8 mouse cellular contexts compared by ENCODE assay signal in the genomic region with DNA sequence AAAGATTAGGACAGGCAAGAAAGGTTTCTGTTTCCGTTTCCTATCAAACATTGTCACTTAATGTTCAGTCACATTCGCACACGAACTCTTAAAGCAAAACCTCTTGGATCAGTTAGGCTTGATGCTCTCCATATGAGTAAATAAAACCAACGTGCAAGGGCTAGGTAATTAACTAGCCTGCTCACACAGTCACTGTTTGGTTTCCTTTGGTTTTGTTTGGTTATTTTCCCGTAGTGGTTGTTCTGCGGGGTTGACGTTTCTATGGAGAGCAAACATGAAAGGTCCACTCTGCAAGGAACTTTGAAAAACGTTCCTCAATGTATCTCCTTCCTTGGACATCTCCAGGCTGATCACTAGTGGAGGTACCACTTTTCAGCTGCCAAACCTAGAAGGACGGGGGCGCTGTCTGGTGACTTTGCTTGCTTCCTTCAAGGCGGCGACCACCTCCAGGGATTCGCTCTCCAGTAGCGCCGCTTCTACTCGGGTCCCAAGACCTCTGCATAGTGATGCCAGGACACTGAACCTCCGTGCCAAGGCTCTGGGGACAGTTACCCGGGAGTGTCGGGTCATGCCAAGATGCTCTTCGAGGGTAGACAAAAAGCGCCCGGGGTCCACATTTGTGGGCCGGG. TPM values are rescaled to one million over a fixed set of nuclear protein-coding genes. Genes with fewer than 3 reads are reported as not detected.
DNase-seq lines count a peak whose midpoint lies in the region; ATAC-seq and TF ChIP-seq lines count a peak whose summit lies in the region.

No protein-coding gene starts in this region.

- H3K4me2 ChIP-seq in forebrain, embryonic 13.5 days: peak overlapping the region; percentile 75
- peak overlapping the region; percentile 84 for H3K4me2 ChIP-seq in heart, postnatal 0 days (ENCODE audit: low read depth, low read length)
- peak overlapping the region; percentile 65 for H3K4me2 ChIP-seq in liver, postnatal 0 days (ENCODE audit: low read depth, low read length)

- H3K9me3 ChIP-seq in forebrain, embryonic 13.5 days (replicated peaks): no peaks in the 10 kb centered on the region
- no peaks in the 10 kb centered on the region for H3K9me3 ChIP-seq in heart, postnatal 0 days (replicated peaks; ENCODE audit: control insufficient read depth, low read length)
- H3K9me3 ChIP-seq in liver, postnatal 0 days (ENCODE audit: low read length): no peaks in the 10 kb centered on the region

- no peaks in the 10 kb centered on the region for H3K36me3 ChIP-seq in spleen, adult 2 months (ENCODE audit: control insufficient read depth, insufficient read depth, low read length)
- no peaks in the 10 kb centered on the region for H3K36me3 ChIP-seq in forebrain, embryonic 13.5 days (ENCODE audit: poor library complexity, severe bottlenecking)
- H3K36me3 ChIP-seq in heart, postnatal 0 days (replicated peaks; ENCODE audit: control insufficient read depth, insufficient read depth, low read length): no peaks in the 10 kb centered on the region
- H3K36me3 ChIP-seq in liver, postnatal 0 days (replicated peaks; ENCODE audit: insufficient read depth, low read length): no peaks in the 10 kb centered on the region

- no peaks in the 10 kb centered on the region for H3K4me1 ChIP-seq in spleen, adult 2 months (ENCODE audit: control insufficient read depth, insufficient read depth, insufficient read length)
- peaks cover 15% of the 10 kb centered on the region for H3K4me1 ChIP-seq in forebrain, embryonic 13.5 days
- H3K4me1 ChIP-seq in heart, postnatal 0 days (ENCODE audit: control insufficient read depth, insufficient read depth): 0 out of 2 replicates have a peak, but pooled peaks cover 2% of the 10 kb centered on the region
- no peaks in the 10 kb centered on the region for H3K4me1 ChIP-seq in liver, postnatal 0 days (ENCODE audit: insufficient read depth)

- TF ChIP-seq EP300 in heart, postnatal 0 days (IDR thresholded peaks at IDR 0.05; ENCODE audit: low read depth): no peak
- TF ChIP-seq EP300 in liver, postnatal 0 days (IDR thresholded peaks at IDR 0.05; ENCODE audit: low read depth): no peak

- WGBS in spleen, adult 2 months: 5% methylated on average over 23 of the region's 23 CpGs
- 3% methylated on average over 23 of the region's 23 CpGs for WGBS in forebrain, embryonic 13.5 days
- WGBS in heart, postnatal 0 days: 5% methylated on average over 23 of the region's 23 CpGs
- WGBS in liver, postnatal 0 days (ENCODE audit: insufficient replicate concordance): 3% methylated on average over 23 of the region's 23 CpGs

- ATAC-seq in forebrain, embryonic 13.5 days: peak; percentile 81
- peak; percentile 29 for ATAC-seq in heart, postnatal 0 days (ENCODE audit: insufficient read depth, low read depth)
- no peak for ATAC-seq in liver, postnatal 0 days
- no peak for ATAC-seq in monocyte, adult 5-6 weeks (replicated peaks; ENCODE audit: insufficient number of reproducible peaks, low FRiP score, low TSS enrichment, poor library complexity, severe bottlenecking)

- H3K4me3 ChIP-seq in spleen, adult 2 months (ENCODE audit: extremely low read depth, insufficient read depth, insufficient read length): no peak overlapping the region; the same call in 1 of the 2 replicates
- peak overlapping the region; percentile 83 for H3K4me3 ChIP-seq in forebrain, embryonic 13.5 days
- H3K4me3 ChIP-seq in heart, postnatal 0 days (ENCODE audit: low read depth, low read length): peak overlapping the region; percentile 70
- H3K4me3 ChIP-seq in liver, postnatal 0 days (ENCODE audit: low read depth, low read length): peak overlapping the region; percentile 49

- peaks cover 8% of the 10 kb centered on the region for H3K27me3 ChIP-seq in spleen, adult 2 months (ENCODE audit: control insufficient read depth, insufficient read depth, low read length)
- no peaks in the 10 kb centered on the region for H3K27me3 ChIP-seq in forebrain, embryonic 13.5 days
- H3K27me3 ChIP-seq in heart, postnatal 0 days (ENCODE audit: control insufficient read depth, insufficient read depth, low read length): no peaks in the 10 kb centered on the region
- peaks cover 27% of the 10 kb centered on the region for H3K27me3 ChIP-seq in liver, postnatal 0 days (ENCODE audit: insufficient read depth, low read length)

- no peak for TF ChIP-seq POLR2A in spleen, adult 2 months (IDR thresholded peaks at IDR 0.05; ENCODE audit: low read depth, low read length)

- peak overlapping the region; percentile 89 for H3K9ac ChIP-seq in forebrain, embryonic 13.5 days
- H3K9ac ChIP-seq in heart, postnatal 0 days (replicated peaks; ENCODE audit: low read depth, low read length): peak overlapping the region; percentile 39; the same call in 1 of the 2 replicates
- H3K9ac ChIP-seq in liver, postnatal 0 days (replicated peaks): no peak overlapping the region

- DNase-seq in spleen, adult 2 months (ENCODE audit: low read depth in 1 of 2, low spot score in 2 of 2): no peak
- no peak for DNase-seq in spleen, postnatal 36 days (ENCODE audit: low spot score in 2 of 2)
- DNase-seq in heart, postnatal 0 days (ENCODE audit: low spot score): peak; percentile 9
- peak; percentile 59 for DNase-seq in layer of hippocampus, adult 9-11 months
- no peak for DNase-seq in liver, postnatal 0 days
- peak; percentile 83 for DNase-seq in right cerebral cortex, postnatal 10 days (ENCODE audit: low spot score in 2 of 2)

- peak overlapping the region; percentile 29; the same call in 1 of the 2 replicates for H3K27ac ChIP-seq in spleen, adult 2 months (ENCODE audit: insufficient read depth, low read length)
- H3K27ac ChIP-seq in forebrain, embryonic 13.5 days: peak overlapping the region; percentile 97
- H3K27ac ChIP-seq in heart, postnatal 0 days (ENCODE audit: low read depth): no peak overlapping the region
- no peak overlapping the region for H3K27ac ChIP-seq in liver, postnatal 0 days (ENCODE audit: low read depth)

- no peak for TF ChIP-seq CTCF in spleen, adult 2 months (IDR thresholded peaks at IDR 0.05; ENCODE audit: extremely low read depth, insufficient read depth, insufficient read length, insufficient replicate concordance)
- TF ChIP-seq CTCF in heart, postnatal 0 days (IDR thresholded peaks at IDR 0.05; ENCODE audit: low read depth): peak; percentile 36
- TF ChIP-seq CTCF in liver, postnatal 0 days (IDR thresholded peaks at IDR 0.05; ENCODE audit: low read depth): 0 out of 2 replicates have a peak, but pooled peaks have one; percentile 9

RNA-seq across cellular contexts. Expression of gene B3galt1, which starts 0.7 kb away (rescaled TPM):
- 0.16 and 0.36 TPM in 2 replicates for polyA plus RNA-seq in spleen, adult 2 months (2012; rRNA removed)
- polyA plus RNA-seq in forebrain, embryonic 13.5 days (2015; fragmentation: Nextera tagmentation; extraction: Ambion mirVana): 31.5 and 34.1 TPM in 2 replicates
- 0.54 and 0.57 TPM in 2 replicates for total RNA-seq in heart, postnatal 0 days (2014; rRNA removed; ENCODE audit: low replicate concordance)
- 2.7 and 3.4 TPM in 2 replicates for polyA plus RNA-seq in heart, postnatal 0 days (2015; fragmentation: Nextera tagmentation; extraction: Ambion mirVana)
- 2.0 and 2.4 TPM in 2 replicates for polyA plus RNA-seq in liver, postnatal 0 days (2015; fragmentation: Nextera tagmentation; extraction: Ambion mirVana)
- total RNA-seq in monocyte, adult 5-6 weeks (2017): not detected in 3 replicates

Comparison
In these comparisons a context has a peak if more than half of its experiments do, and no peak if none do; other contexts are left out.
1. DNase-seq: peak in heart, postnatal 0 days (single experiment), layer of hippocampus, adult 9-11 months (single experiment) and right cerebral cortex, postnatal 10 days (2 of 2); none in spleen, adult 2 months (0 of 2), spleen, postnatal 36 days (0 of 2) and liver, postnatal 0 days (single experiment).
2. H3K27ac ChIP-seq: peak in spleen, adult 2 months (single experiment) and forebrain, embryonic 13.5 days (single experiment); none in heart, postnatal 0 days (single experiment) and liver, postnatal 0 days (single experiment).
3. ATAC-seq: peak in forebrain, embryonic 13.5 days (single experiment) and heart, postnatal 0 days (single experiment); none in liver, postnatal 0 days (single experiment) and monocyte, adult 5-6 weeks (single experiment).
4. Peak in every context shown above with its lines, with median percentiles within 50 percentile points of each other: H3K4me2 ChIP-seq.